Mouse (Mus musculus) layer of hippocampus, adult 11-12 months (tissue): Measurements from ENCODE around the gene Use1.
A peak's percentile ranks its signal among the peaks of the same experiment; 100 is the strongest.

Experiments
- DNase-seq: peaks from one replicate; pipeline ENCODE4 v3.0.0; 2022; ENCODE audit warnings: low spot score

Gene Use1

DNA sequence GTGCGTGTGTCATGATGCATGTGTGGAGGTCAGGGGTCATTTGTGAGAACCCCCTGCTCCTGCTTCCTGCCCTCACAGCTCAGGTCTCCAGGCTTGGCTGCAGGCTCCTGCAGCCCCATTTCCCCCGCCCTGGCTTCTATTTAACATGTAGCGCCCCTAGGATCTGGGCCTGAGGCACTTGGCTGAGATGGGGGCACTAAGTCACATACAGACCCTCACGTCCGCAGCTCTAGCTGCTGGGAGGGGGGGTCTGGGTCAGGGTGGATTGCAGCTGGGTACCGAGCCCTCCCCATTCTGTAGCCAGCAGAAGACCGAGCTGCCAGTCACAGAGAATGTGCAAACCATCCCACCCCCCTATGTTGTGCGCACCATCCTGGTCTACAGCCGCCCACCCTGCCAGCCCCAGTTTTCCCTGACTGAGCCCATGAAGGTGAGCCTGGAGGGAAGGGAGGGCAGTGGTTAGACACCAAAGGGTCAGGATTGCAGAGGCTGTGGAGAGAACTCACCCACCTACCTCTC lies 35.9 kb downstream of the Use1 start:
- DNase-seq: no peak

DNA sequence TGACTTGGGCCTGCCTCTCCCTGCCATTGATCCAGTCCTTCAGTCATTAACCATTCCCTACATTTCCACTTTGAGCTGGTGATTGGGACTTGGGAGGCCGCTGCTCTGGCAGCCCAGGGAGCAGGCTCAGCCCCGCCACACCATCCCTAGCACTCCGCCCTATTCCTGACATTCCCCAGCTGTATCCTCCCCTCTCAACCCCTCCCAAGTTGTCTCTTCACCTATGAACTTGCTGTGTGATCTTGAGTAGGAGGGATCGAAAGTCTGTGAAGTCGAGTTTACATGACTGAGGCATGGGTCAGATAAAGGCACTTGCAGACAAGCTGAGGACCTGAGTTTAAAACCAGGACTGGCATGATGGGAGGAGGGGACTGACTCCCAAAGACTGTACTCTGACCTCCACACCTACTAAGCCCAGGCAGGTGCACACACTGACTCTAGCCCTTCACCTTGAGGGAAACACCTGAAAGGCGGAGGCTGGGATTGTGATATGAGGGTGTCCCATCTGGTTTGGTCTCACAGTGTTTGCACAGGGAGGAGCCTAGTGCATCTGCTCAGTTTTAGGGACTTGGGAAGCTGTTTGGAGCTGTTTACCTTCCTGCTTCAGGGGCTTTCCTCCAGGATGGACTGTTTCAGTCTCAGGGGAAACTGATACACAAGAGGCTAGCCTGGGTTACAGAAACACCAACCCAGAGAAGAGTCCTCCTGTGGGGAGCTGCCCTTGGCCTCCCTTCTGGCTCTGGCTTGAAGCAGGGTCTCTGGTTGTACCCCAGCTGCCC lies 36.6 kb downstream of the Use1 start:
- no peak for DNase-seq

DNA sequence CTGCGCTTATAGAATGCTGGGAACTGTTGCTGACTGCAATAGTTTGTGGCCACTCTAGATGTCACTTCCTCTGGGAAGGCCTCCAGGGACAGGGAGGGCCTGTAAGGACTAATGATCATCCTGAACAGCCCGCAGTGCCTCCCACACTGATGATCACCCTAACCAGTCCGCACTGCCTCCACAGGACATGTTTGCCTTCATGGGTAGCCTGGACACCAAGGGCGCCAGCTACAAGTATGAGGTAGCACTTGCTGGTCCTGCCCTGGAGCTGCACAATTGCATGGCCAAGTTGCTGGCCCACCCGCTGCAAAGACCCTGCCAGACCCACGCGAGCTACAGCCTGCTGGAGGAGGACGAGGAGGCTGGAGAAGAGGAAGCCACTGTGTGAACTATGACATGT lies 37.4 kb downstream of the Use1 start:
- no peak for DNase-seq

DNA sequence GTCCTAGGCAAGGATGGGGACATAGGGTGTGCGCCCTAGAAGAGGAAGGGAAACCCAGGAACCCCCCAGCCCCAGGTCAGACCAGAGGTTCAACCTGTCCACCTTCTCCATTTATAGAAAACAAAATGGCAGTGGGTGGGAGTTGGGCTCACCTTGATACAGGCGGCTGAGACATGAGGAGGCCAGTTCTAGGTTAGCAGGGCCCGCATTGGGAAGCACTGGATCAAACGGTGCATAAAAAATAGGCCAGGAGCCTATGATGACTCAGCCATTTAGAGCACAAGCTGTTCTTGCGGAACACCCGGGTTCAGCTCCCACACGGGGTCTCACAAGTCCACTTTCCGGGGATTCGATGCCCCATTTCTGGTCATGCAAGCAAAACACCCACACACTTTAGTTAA lies 38.3 kb downstream of the Use1 start:
- no peak for DNase-seq

DNA sequence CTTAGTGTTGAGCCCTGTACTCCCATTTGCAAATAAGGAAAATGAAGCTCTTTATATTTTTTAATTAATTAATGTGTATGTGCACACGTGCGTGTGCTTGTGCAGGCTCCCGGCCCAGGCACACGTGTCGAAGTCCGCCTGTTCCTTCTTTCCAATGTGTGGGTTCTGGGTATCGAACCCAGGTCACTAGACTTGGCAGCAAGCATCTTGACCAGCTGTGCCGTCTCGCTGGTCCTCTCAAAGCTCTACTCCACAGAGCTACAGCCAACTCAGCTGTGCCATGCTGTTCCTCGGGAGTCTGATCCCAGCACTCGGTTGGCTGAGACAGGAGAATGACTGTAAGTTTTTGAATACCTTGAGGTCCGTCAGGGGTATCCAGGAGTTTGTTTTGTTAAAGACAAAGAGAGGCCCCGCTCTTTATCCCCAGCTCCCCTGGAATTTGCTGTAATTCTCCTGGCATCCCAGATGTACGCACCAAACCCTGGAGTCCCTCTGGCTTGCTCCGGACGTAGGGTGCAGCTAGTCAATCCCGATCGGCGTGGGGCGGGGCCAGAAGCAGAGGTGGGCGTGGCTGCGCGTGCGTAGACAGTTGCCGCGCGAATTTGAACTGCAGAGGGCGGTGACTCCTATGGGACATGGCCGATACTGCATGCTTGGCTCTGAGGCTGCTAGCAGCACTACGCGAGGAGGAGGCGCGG lies 38.9 kb downstream of the Use1 start, which contains the start of gene Ankle1:
Gene Ankle1 (plus strand): TSS at position 610 of the 698 bp plus-strand sequence.
- DNase-seq: peak; percentile 95

DNA sequence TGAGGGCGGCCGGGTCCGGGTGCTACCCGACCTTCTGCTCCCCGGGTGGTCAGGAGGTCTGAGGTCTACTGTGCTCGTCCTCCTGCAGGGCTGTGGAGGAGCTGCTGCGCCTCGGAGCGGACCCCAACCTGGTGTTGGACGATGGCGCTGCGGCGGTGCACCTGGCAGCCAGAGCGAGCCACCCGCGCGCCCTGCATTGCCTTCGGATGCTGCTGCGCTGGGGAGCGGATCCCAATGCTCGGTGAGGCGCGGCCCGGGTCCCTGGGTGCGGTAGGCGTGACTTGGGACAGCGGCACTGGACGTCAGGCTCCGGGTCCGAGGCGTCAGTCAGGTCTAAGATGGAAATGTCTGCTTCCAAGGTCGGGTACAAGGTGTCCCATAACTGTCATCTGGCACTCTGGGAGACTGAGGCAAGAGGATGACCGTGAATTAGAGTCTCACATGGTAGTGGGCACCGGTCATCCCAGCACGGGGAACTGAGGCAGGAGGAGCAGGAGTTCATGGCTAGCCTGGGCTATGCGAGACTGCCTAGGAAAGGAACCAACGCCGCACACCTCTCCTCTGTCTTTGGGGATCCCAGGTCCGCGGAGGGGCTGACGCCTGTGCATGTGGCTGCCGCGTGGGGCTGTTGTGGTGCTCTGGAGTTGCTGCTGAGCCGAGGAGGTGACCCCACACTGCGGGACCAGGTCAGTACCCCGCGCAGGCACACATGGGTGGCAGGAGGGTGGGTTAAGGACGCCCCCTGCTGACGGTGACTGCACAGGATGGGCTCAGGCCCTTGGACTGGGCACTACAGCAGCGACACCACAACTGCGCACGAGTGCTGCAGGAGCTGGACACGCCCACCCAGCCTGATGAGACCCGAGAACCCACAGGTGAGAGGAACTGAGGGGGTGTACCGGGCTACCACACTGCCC lies 39.7 kb downstream of the Use1 start:
- peak; percentile 60 for DNase-seq

DNA sequence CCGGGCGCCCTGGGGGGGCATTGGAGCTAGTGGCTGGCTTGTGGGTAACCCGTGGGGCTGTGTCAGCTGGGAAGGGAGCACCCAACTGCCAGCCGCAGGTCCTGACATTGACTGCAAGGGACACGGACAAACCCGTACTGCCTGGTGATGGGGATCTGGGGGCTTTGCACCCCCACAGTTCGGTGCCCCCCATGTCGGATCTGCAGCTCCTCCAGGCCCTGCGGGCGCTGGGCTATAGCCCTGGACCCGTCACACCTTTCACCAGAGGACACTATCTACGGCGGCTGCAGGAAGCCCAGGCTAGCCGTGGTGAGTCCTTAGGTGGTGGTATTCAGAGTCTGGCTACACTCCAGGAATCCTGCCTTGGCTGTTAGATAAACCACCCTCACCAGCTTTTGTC lies 40.8 kb downstream of the Use1 start:
- no peak for DNase-seq

DNA sequence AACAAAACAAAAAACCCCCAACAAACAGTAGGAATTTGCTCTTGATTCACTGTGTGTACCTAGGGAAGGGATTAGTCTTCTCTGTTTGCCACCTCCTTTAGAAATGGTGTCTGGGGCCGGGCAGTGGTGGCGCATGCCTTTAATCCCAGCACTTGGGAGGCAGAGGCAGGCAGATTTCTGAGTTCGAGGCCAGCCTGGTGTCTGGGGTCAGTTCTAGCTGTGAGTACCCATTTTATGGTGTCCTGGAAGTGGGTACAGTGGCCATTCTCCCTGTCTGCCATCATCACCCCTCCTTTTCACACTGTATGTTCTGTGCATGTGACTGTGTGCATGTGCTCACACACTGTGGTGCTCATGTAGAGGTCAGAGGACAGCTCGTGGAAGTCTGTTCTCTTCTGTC lies 41.6 kb downstream of the Use1 start:
- DNase-seq: no peak

DNA sequence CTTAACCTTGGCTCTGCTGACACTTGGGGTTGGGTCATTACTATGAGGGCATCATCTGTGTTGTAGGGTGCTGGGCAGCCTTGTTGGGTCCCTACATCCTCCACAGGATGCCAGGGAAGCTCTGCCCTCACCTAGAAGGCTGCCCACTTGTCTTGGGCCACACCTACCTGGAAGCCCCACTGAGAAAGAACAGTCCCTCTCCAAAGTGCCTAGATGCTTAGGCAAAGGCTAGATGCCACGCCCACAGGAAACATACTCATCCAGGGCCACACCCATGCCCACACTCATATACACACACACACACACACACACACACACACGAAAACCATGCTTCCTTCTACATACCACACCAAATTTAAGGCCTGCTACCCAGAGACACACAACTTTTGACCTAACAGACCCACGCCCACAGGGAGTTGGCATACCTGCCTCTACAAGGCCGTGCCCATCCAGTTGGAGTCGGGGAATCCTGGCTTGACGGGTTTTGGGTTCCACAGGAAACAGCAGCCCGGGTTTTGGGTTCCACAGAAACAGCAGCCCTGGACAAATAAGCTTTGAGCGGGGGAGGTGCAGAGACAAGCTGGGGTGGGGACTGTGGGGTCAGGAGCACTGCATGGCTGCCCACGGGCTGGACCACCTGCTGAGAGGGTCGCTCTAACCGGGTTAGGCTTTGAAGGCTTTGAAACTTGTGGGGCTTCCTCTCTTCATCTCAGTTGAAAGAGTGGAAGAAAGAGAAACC lies 45.1 kb downstream of the Use1 start:
- DNase-seq: no peak
